Mouse (Mus musculus): ENCODE measurements around the gene Srp72. TPM values are rescaled to one million over a fixed set of nuclear protein-coding genes. Genes with fewer than 3 reads are reported as not detected.
"Not testable (repeated sequence)": the region's sequence is repeated elsewhere in the genome, so short reads cannot be mapped to it uniquely, and the experiment has no call there.

Gene Srp72
- total and polyA plus RNA-seq, 3 experiments, result 72.8 to 280 (median 134) TPM

DNA sequence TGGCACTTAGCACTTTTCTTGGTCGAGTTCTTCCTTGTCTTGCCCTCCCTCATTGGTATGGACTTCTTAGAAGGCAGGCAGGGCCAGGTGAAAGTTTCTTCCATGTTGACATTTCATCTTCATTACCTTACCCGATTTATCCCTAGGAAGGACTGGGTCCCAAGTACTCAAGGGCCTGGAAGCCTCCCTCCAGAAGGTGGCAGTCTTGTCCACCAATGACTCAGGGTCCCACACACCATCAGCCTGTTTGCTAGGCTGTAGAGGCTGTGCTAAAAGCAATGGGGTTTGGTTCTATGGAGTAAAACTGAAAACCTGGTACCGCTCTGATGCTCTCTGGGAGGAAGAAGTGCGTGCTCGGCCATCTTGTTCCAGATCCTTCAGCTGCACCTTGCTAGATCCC lies 55.3 kb downstream of the Srp72 start:
- peaks cover 6% of the 10 kb centered on the region for H3K27me3 ChIP-seq (ENCODE audit: insufficient read depth, low read length)
- peaks cover 2% of the 10 kb centered on the region; the same call in 1 of the 2 replicates for H3K9me3 ChIP-seq (replicated peaks)
- H3K36me3 ChIP-seq (replicated peaks), result no peaks in the 10 kb centered on the region
- peaks cover 2% of the 10 kb centered on the region; the same call in 1 of the 2 replicates for H3K4me1 ChIP-seq (ENCODE audit: insufficient read depth, low read depth, low read length)
- ATAC-seq (ENCODE audit: extremely low read depth, insufficient number of reproducible peaks, low FRiP score, poor library complexity, severe bottlenecking), result no peak
- DNase-seq (ENCODE audit: low spot score), result no peak
- no peak for TF ChIP-seq CTCF (IDR thresholded peaks at IDR 0.05; ENCODE audit: low read depth, low read length)
- TF ChIP-seq TAL1 (conservative IDR thresholded peaks at IDR 0.05; ENCODE audit: low read depth, low read length), result no peak
- TF ChIP-seq GATA2 (IDR thresholded peaks at IDR 0.05; ENCODE audit: borderline replicate concordance, low read depth, low read length), result no peak
- TF ChIP-seq GATA1 (IDR thresholded peaks at IDR 0.05; ENCODE audit: borderline replicate concordance, low read length), result no peak
- no peak for TF ChIP-seq POLR2AphosphoS5 (IDR thresholded peaks at IDR 0.05; ENCODE audit: insufficient replicate concordance, low read depth, low read length)
- H3K4me3 ChIP-seq (ENCODE audit: low read depth, low read length), result no peak overlapping the region

GRCm38 (mm10) chr5:77035101-77035500 lies 60.6 kb downstream of the Srp72 start:
- not testable (repeated sequence) for H3K4me3 ChIP-seq (ENCODE audit: low read depth, low read length); DNase-seq (ENCODE audit: low spot score); H3K27me3 ChIP-seq (ENCODE audit: insufficient read depth, low read length); H3K36me3 ChIP-seq (replicated peaks); H3K4me1 ChIP-seq (ENCODE audit: insufficient read depth, low read depth, low read length); ATAC-seq (ENCODE audit: extremely low read depth, insufficient number of reproducible peaks, low FRiP score, poor library complexity, severe bottlenecking); H3K9me3 ChIP-seq (replicated peaks)

- no peak for TF ChIP-seq POLR2AphosphoS5 (IDR thresholded peaks at IDR 0.05; ENCODE audit: insufficient replicate concordance, low read depth, low read length)
- TF ChIP-seq GATA2 (IDR thresholded peaks at IDR 0.05; ENCODE audit: borderline replicate concordance, low read depth, low read length), result no peak
- no peak for TF ChIP-seq GATA1 (IDR thresholded peaks at IDR 0.05; ENCODE audit: borderline replicate concordance, low read length)
- TF ChIP-seq TAL1 (conservative IDR thresholded peaks at IDR 0.05; ENCODE audit: low read depth, low read length), result no peak
- TF ChIP-seq CTCF (IDR thresholded peaks at IDR 0.05; ENCODE audit: low read depth, low read length), result no peak
- H3K36me3 ChIP-seq (replicated peaks), result no peaks in the 10 kb centered on the region
- DNase-seq (ENCODE audit: low spot score), result no peak
- no peak for ATAC-seq (ENCODE audit: extremely low read depth, insufficient number of reproducible peaks, low FRiP score, poor library complexity, severe bottlenecking)
- H3K4me3 ChIP-seq (ENCODE audit: low read depth, low read length), result no peak overlapping the region
- H3K9me3 ChIP-seq (replicated peaks), result no peaks in the 10 kb centered on the region
- peaks cover 5% of the 10 kb centered on the region for H3K27me3 ChIP-seq (ENCODE audit: insufficient read depth, low read length)
- no peaks in the 10 kb centered on the region for H3K4me1 ChIP-seq (ENCODE audit: insufficient read depth, low read depth, low read length)
Measured at GRCm38 (mm10) chr5:77038451-77038850, 64.0 kb downstream of the Srp72 start.

- TF ChIP-seq TAL1 (conservative IDR thresholded peaks at IDR 0.05; ENCODE audit: low read depth, low read length) (no peak), POLR2AphosphoS5 (IDR thresholded peaks at IDR 0.05; ENCODE audit: insufficient replicate concordance, low read depth, low read length) (no peak), CTCF (IDR thresholded peaks at IDR 0.05; ENCODE audit: low read depth, low read length) (no peak), GATA1 (IDR thresholded peaks at IDR 0.05; ENCODE audit: borderline replicate concordance, low read length) (no peak), GATA2 (IDR thresholded peaks at IDR 0.05; ENCODE audit: borderline replicate concordance, low read depth, low read length) (no peak)
- Histone ChIP-seq H3K4me3 (ENCODE audit: low read depth, low read length) (no peak overlapping the region), H3K4me1 (ENCODE audit: insufficient read depth, low read depth, low read length) (no peaks in the 10 kb centered on the region), H3K27me3 (ENCODE audit: insufficient read depth, low read length) (peaks cover 8% of the 10 kb centered on the region), H3K36me3 (replicated peaks) (no peaks in the 10 kb centered on the region), H3K9me3 (replicated peaks) (no peaks in the 10 kb centered on the region)
- no peak for DNase-seq (ENCODE audit: low spot score)
- ATAC-seq (ENCODE audit: extremely low read depth, insufficient number of reproducible peaks, low FRiP score, poor library complexity, severe bottlenecking), result no peak
Measured at GRCm38 (mm10) chr5:77039391-77039790, 64.9 kb downstream of the Srp72 start.

DNA sequence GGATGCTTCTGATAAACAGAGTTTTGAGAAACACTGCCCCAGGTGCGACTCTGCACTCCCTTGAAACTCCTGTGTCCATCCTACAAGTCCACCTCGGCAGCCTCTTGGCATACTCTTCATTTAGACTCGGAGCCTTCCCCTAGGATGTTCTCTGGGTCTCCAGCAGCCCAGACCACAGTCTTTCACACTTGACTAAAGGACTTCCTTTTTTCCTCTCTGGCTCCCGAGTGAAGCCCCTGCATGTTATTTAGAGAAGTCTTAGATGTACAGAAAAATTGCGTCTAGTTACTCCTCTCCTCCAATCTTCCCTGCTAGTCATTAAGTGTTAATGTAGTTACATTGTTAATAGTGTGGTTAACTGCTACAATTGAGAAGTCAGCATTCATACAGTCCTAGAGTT lies 69.9 kb downstream of the Srp72 start:
- DNase-seq (ENCODE audit: low spot score) (no peak), ATAC-seq (ENCODE audit: extremely low read depth, insufficient number of reproducible peaks, low FRiP score, poor library complexity, severe bottlenecking) (no peak)
- Histone ChIP-seq H3K4me3 (ENCODE audit: low read depth, low read length) (no peak overlapping the region), H3K9me3 (replicated peaks) (no peaks in the 10 kb centered on the region), H3K27me3 (ENCODE audit: insufficient read depth, low read length) (peaks cover 11% of the 10 kb centered on the region), H3K4me1 (ENCODE audit: insufficient read depth, low read depth, low read length) (no peaks in the 10 kb centered on the region), H3K36me3 (replicated peaks) (no peaks in the 10 kb centered on the region)
- TF ChIP-seq GATA2 (IDR thresholded peaks at IDR 0.05; ENCODE audit: borderline replicate concordance, low read depth, low read length) (no peak), POLR2AphosphoS5 (IDR thresholded peaks at IDR 0.05; ENCODE audit: insufficient replicate concordance, low read depth, low read length) (no peak), CTCF (IDR thresholded peaks at IDR 0.05; ENCODE audit: low read depth, low read length) (no peak), GATA1 (IDR thresholded peaks at IDR 0.05; ENCODE audit: borderline replicate concordance, low read length) (no peak), TAL1 (conservative IDR thresholded peaks at IDR 0.05; ENCODE audit: low read depth, low read length) (no peak)

Other genes with a start within 250 kb of the Srp72 start
- 62.1 and 62.7 TPM in 2 replicates for gene Aasdh, start 69.2 kb upstream of the Srp72 start, total RNA-seq (2014; fragmentation: Nextera tagmentation)
- 39.2 and 39.8 TPM in 2 replicates for gene Aasdh, start 69.2 kb upstream of the Srp72 start, total RNA-seq (2017)
- gene Aasdh, start 69.2 kb upstream of the Srp72 start, polyA plus RNA-seq (2012), result 2.8 and 4.8 TPM in 2 replicates
- gene Paics, start 23.4 kb upstream of the Srp72 start, total RNA-seq (2014; fragmentation: Nextera tagmentation), result 473 and 606 TPM in 2 replicates
- gene Paics, start 23.4 kb upstream of the Srp72 start, total RNA-seq (2017), result 382 and 439 TPM in 2 replicates
- gene Paics, start 23.4 kb upstream of the Srp72 start, polyA plus RNA-seq (2012), result 20.2 and 23.4 TPM in 2 replicates
- 48.1 and 49.3 TPM in 2 replicates for gene Ppat, start 23.1 kb upstream of the Srp72 start, total RNA-seq (2014; fragmentation: Nextera tagmentation)
- gene Ppat, start 23.1 kb upstream of the Srp72 start, total RNA-seq (2017), result 67.8 and 76.6 TPM in 2 replicates
- 21.9 and 26.2 TPM in 2 replicates for gene Ppat, start 23.1 kb upstream of the Srp72 start, polyA plus RNA-seq (2012)
- 2.3 TPM in 1 of 2 replicates, not detected in the other for gene Arl9, start 29.4 kb downstream of the Srp72 start, total RNA-seq (2014; fragmentation: Nextera tagmentation)
- 0.81 TPM in 1 of 2 replicates, not detected in the other for gene Arl9, start 29.4 kb downstream of the Srp72 start, total RNA-seq (2017)
- gene Arl9, start 29.4 kb downstream of the Srp72 start, polyA plus RNA-seq (2012), result not detected in 2 replicates
- not detected in 2 replicates for gene Thegl, start 41.3 kb downstream of the Srp72 start, total RNA-seq (2014; fragmentation: Nextera tagmentation)
- gene Thegl, start 41.3 kb downstream of the Srp72 start, total RNA-seq (2017), result not detected in 2 replicates
- 0.04 and 0.11 TPM in 2 replicates for gene Thegl, start 41.3 kb downstream of the Srp72 start, polyA plus RNA-seq (2012)
- not detected in 2 replicates for gene Hopx, start 140.4 kb downstream of the Srp72 start, total RNA-seq (2014; fragmentation: Nextera tagmentation)
- not detected in 2 replicates for gene Hopx, start 140.4 kb downstream of the Srp72 start, total RNA-seq (2017)
- gene Hopx, start 140.4 kb downstream of the Srp72 start, polyA plus RNA-seq (2012), result not detected in 2 replicates
- not detected in 2 replicates for gene Spink2, start 236.8 kb downstream of the Srp72 start, total RNA-seq (2014; fragmentation: Nextera tagmentation)
- not detected in 2 replicates for gene Spink2, start 236.8 kb downstream of the Srp72 start, total RNA-seq (2017)
- gene Spink2, start 236.8 kb downstream of the Srp72 start, polyA plus RNA-seq (2012), result not detected in 2 replicates